ENCODE assay signal across 11 mouse cellular contexts in genomic region chr7:66231861-66232260, GRCm38 (mm10).
A peak's percentile ranks its signal among the peaks of the same experiment; 100 is the strongest.
DNase-seq lines count a peak whose midpoint lies in the region; ATAC-seq and TF ChIP-seq lines count a peak whose summit lies in the region.
"Had no signal": no experiment of that assay in that cellular context is flagged by ENCODE, and none has a peak within 500 bp of the region (broad histone marks: within the 10 kb centered on the region; RNA-seq: fewer than 3 reads in every experiment).

No protein-coding gene starts in this region.

- H3K4me1 ChIP-seq in forebrain, embryonic 13.5 days, result peaks cover 22% of the 10 kb centered on the region
- H3K4me1 ChIP-seq in forebrain, embryonic 15.5 days, result peaks cover 9% of the 10 kb centered on the region
- H3K4me1 ChIP-seq in midbrain, embryonic 11.5 days (ENCODE audit: control insufficient read depth, insufficient read depth, low read length), result peaks cover 24% of the 10 kb centered on the region
- H3K4me1 ChIP-seq in midbrain, embryonic 14.5 days (ENCODE audit: control insufficient read depth, insufficient read depth, low read length), result peaks cover 7% of the 10 kb centered on the region; the same call in 1 of the 2 replicates
- H3K4me1 ChIP-seq in hindbrain, postnatal 0 days (ENCODE audit: insufficient read depth, low read length), result peaks cover 15% of the 10 kb centered on the region
- H3K4me1 ChIP-seq in midbrain, postnatal 0 days (ENCODE audit: insufficient read depth, low read length), result peaks cover 4% of the 10 kb centered on the region; the same call in 1 of the 2 replicates
- peaks cover 21% of the 10 kb centered on the region for H3K4me1 ChIP-seq in intestine, embryonic 15.5 days (replicated peaks)

- no peak for DNase-seq in midbrain, embryonic 11.5 days (ENCODE audit: low spot score, missing footprints)
- DNase-seq in midbrain, embryonic 14.5 days, result no peak
- DNase-seq in hindbrain, postnatal 0 days (ENCODE audit: low spot score), result no peak
- no peak for DNase-seq in midbrain, postnatal 0 days (ENCODE audit: low spot score)
- DNase-seq: embryo, embryonic 11 days; retina, postnatal 1 day; thymus, postnatal 4 days had no signal

- no peak for TF ChIP-seq CTCF in hindbrain, postnatal 0 days (IDR thresholded peaks at IDR 0.05; ENCODE audit: low read depth)
- TF ChIP-seq CTCF in midbrain, postnatal 0 days (IDR thresholded peaks at IDR 0.05), result no peak

- WGBS in forebrain, embryonic 13.5 days, result 85% methylated on average over 4 of the region's 4 CpGs
- WGBS in forebrain, embryonic 15.5 days, result 86% methylated on average over 4 of the region's 4 CpGs
- WGBS in midbrain, embryonic 11.5 days, result 79% methylated on average over 4 of the region's 4 CpGs
- 87% methylated on average over 4 of the region's 4 CpGs for WGBS in midbrain, embryonic 14.5 days
- WGBS in hindbrain, postnatal 0 days, result 71% methylated on average over 4 of the region's 4 CpGs
- 84% methylated on average over 4 of the region's 4 CpGs for WGBS in midbrain, postnatal 0 days
- WGBS in intestine, embryonic 15.5 days, result 94% methylated on average over 4 of the region's 4 CpGs

- H3K4me2 ChIP-seq in forebrain, embryonic 13.5 days, result no peak overlapping the region
- H3K4me2 ChIP-seq in forebrain, embryonic 15.5 days (replicated peaks), result no peak overlapping the region
- H3K4me2 ChIP-seq in midbrain, embryonic 11.5 days, result no peak overlapping the region
- no peak overlapping the region for H3K4me2 ChIP-seq in midbrain, embryonic 14.5 days (ENCODE audit: low read length)
- no peak overlapping the region for H3K4me2 ChIP-seq in hindbrain, postnatal 0 days (ENCODE audit: low read depth, low read length)
- H3K4me2 ChIP-seq in midbrain, postnatal 0 days (ENCODE audit: low read depth, low read length, poor library complexity, severe bottlenecking), result no peak overlapping the region
- no peak overlapping the region for H3K4me2 ChIP-seq in intestine, embryonic 15.5 days (replicated peaks)

- H3K4me3 ChIP-seq in forebrain, embryonic 13.5 days, result no peak overlapping the region
- no peak overlapping the region for H3K4me3 ChIP-seq in forebrain, embryonic 15.5 days
- H3K4me3 ChIP-seq in midbrain, embryonic 11.5 days (ENCODE audit: low read depth, low read length), result no peak overlapping the region
- H3K4me3 ChIP-seq in midbrain, embryonic 14.5 days (replicated peaks; ENCODE audit: low read depth, low read length), result no peak overlapping the region
- H3K4me3 ChIP-seq in hindbrain, postnatal 0 days (ENCODE audit: low read length), result no peak overlapping the region
- no peak overlapping the region for H3K4me3 ChIP-seq in midbrain, postnatal 0 days (ENCODE audit: low read depth, low read length)
- no peak overlapping the region for H3K4me3 ChIP-seq in intestine, embryonic 15.5 days (replicated peaks)

- no peaks in the 10 kb centered on the region for H3K27me3 ChIP-seq in forebrain, embryonic 13.5 days
- H3K27me3 ChIP-seq in forebrain, embryonic 15.5 days, result no peaks in the 10 kb centered on the region
- H3K27me3 ChIP-seq in midbrain, embryonic 11.5 days (ENCODE audit: control insufficient read depth, insufficient read depth, low read length), result no peaks in the 10 kb centered on the region
- no peaks in the 10 kb centered on the region for H3K27me3 ChIP-seq in midbrain, embryonic 14.5 days (ENCODE audit: control insufficient read depth, insufficient read depth, low read length)
- no peaks in the 10 kb centered on the region for H3K27me3 ChIP-seq in hindbrain, postnatal 0 days (ENCODE audit: insufficient read depth, low read length)
- no peaks in the 10 kb centered on the region for H3K27me3 ChIP-seq in midbrain, postnatal 0 days (ENCODE audit: insufficient read depth, low read length)
- H3K27me3 ChIP-seq in intestine, embryonic 15.5 days (replicated peaks), result no peaks in the 10 kb centered on the region

- H3K9me3 ChIP-seq in forebrain, embryonic 13.5 days (replicated peaks), result no peaks in the 10 kb centered on the region
- no peaks in the 10 kb centered on the region for H3K9me3 ChIP-seq in forebrain, embryonic 15.5 days
- H3K9me3 ChIP-seq in midbrain, embryonic 11.5 days (ENCODE audit: control insufficient read depth, low read length), result no peaks in the 10 kb centered on the region
- H3K9me3 ChIP-seq in midbrain, embryonic 14.5 days (ENCODE audit: control insufficient read depth, low read length), result no peaks in the 10 kb centered on the region
- no peaks in the 10 kb centered on the region for H3K9me3 ChIP-seq in hindbrain, postnatal 0 days (ENCODE audit: low read length)
- H3K9me3 ChIP-seq in midbrain, postnatal 0 days (ENCODE audit: low read length), result no peaks in the 10 kb centered on the region
- no peaks in the 10 kb centered on the region for H3K9me3 ChIP-seq in intestine, embryonic 15.5 days

- no peaks in the 10 kb centered on the region for H3K36me3 ChIP-seq in forebrain, embryonic 13.5 days (ENCODE audit: poor library complexity, severe bottlenecking)
- H3K36me3 ChIP-seq in forebrain, embryonic 15.5 days, result no peaks in the 10 kb centered on the region
- no peaks in the 10 kb centered on the region for H3K36me3 ChIP-seq in midbrain, embryonic 11.5 days (ENCODE audit: control insufficient read depth, insufficient read depth, low read length)
- no peaks in the 10 kb centered on the region for H3K36me3 ChIP-seq in midbrain, embryonic 14.5 days (ENCODE audit: control insufficient read depth, insufficient read depth, low read length)
- H3K36me3 ChIP-seq in hindbrain, postnatal 0 days (ENCODE audit: insufficient read depth, low read length), result no peaks in the 10 kb centered on the region
- no peaks in the 10 kb centered on the region for H3K36me3 ChIP-seq in midbrain, postnatal 0 days (ENCODE audit: insufficient read depth, low read length)
- no peaks in the 10 kb centered on the region for H3K36me3 ChIP-seq in intestine, embryonic 15.5 days

- no peak overlapping the region for H3K9ac ChIP-seq in forebrain, embryonic 13.5 days
- no peak overlapping the region for H3K9ac ChIP-seq in forebrain, embryonic 15.5 days (replicated peaks)
- H3K9ac ChIP-seq in midbrain, embryonic 11.5 days (ENCODE audit: low read length), result no peak overlapping the region
- no peak overlapping the region for H3K9ac ChIP-seq in midbrain, embryonic 14.5 days (replicated peaks; ENCODE audit: low read length)
- H3K9ac ChIP-seq in hindbrain, postnatal 0 days (replicated peaks; ENCODE audit: low read length), result no peak overlapping the region
- H3K9ac ChIP-seq in midbrain, postnatal 0 days (replicated peaks; ENCODE audit: low read length, poor library complexity, severe bottlenecking), result no peak overlapping the region
- H3K9ac ChIP-seq in intestine, embryonic 15.5 days, result no peak overlapping the region

- peak; percentile 39; the same call in 1 of the 2 replicates for ATAC-seq in forebrain, embryonic 13.5 days
- no peak for ATAC-seq in forebrain, embryonic 15.5 days (replicated peaks)
- peak; percentile 26; the same call in 1 of the 2 replicates for ATAC-seq in midbrain, embryonic 11.5 days (ENCODE audit: low FRiP score)
- no peak for ATAC-seq in midbrain, embryonic 14.5 days (ENCODE audit: low FRiP score, low TSS enrichment)
- no peak for ATAC-seq in hindbrain, postnatal 0 days
- ATAC-seq in midbrain, postnatal 0 days (ENCODE audit: low FRiP score), result no peak
- ATAC-seq in intestine, embryonic 15.5 days, result no peak
- ATAC-seq in megakaryocyte progenitor cell, adult 5-6 weeks (replicated peaks; ENCODE audit: poor library complexity), result no peak

- no peak overlapping the region for H3K27ac ChIP-seq in forebrain, embryonic 13.5 days
- H3K27ac ChIP-seq in forebrain, embryonic 15.5 days (replicated peaks), result no peak overlapping the region
- no peak overlapping the region for H3K27ac ChIP-seq in midbrain, embryonic 11.5 days (ENCODE audit: low read depth, low read length)
- no peak overlapping the region for H3K27ac ChIP-seq in midbrain, embryonic 14.5 days (replicated peaks; ENCODE audit: low read depth, low read length)
- H3K27ac ChIP-seq in hindbrain, postnatal 0 days, result peak overlapping the region; percentile 80; the same call in 1 of the 2 replicates
- H3K27ac ChIP-seq in midbrain, postnatal 0 days (ENCODE audit: low read depth, low read length), result 0 out of 2 replicates have a peak overlapping the region, but pooled peaks have one; percentile 65
- H3K27ac ChIP-seq in intestine, embryonic 15.5 days, result no peak overlapping the region

Comparison
In these comparisons a context has a peak if more than half of its experiments do, and no peak if none do; other contexts are left out.
1. ATAC-seq: peak in forebrain, embryonic 13.5 days (single experiment) and midbrain, embryonic 11.5 days (single experiment); none in forebrain, embryonic 15.5 days (single experiment), midbrain, embryonic 14.5 days (single experiment), hindbrain, postnatal 0 days (single experiment), midbrain, postnatal 0 days (single experiment), intestine, embryonic 15.5 days (single experiment) and megakaryocyte progenitor cell, adult 5-6 weeks (single experiment).
2. H3K27ac ChIP-seq: peak in hindbrain, postnatal 0 days (single experiment) and midbrain, postnatal 0 days (single experiment); none in forebrain, embryonic 13.5 days (single experiment), forebrain, embryonic 15.5 days (single experiment), midbrain, embryonic 11.5 days (single experiment), midbrain, embryonic 14.5 days (single experiment) and intestine, embryonic 15.5 days (single experiment).